Mouse (Mus musculus) kidney, adult 2 months (tissue): Measurements from ENCODE around the gene Gtpbp2.

Source experiments
- CTCF ChIP-seq: fragments of 200-500 bp; conservative IDR thresholded peaks from 2 replicates; pipeline ENCODE4 v1.5.1; 2011; ENCODE audit warnings: low read depth, mild to moderate bottlenecking, control low read depth, low read length, moderate library complexity, mixed read lengths; ENCODE audit not compliant: insufficient read depth, insufficient read length
- POLR2A ChIP-seq: fragments of 200-500 bp; IDR thresholded peaks from one replicate; pipeline ENCODE4 v1.6.1; 2011; ENCODE audit warnings: low read depth, low read length, control low read depth

- TF ChIP-seq CTCF, result peak; percentile 93
- TF ChIP-seq POLR2A, result no peak
Measured at GRCm38 (mm10) chr17:46132058-46132718, 28.6 kb upstream of the Gtpbp2 start.
